Mouse (Mus musculus): ENCODE results near the gene Arsb.
A peak's percentile ranks its signal among the peaks of the same experiment; 100 is the strongest.

The Arsb gene

GRCm38 (mm10) chr13:93895430-93895829 is 124.0 kb downstream of the Arsb start:
- no peak for DNase-seq

DNA sequence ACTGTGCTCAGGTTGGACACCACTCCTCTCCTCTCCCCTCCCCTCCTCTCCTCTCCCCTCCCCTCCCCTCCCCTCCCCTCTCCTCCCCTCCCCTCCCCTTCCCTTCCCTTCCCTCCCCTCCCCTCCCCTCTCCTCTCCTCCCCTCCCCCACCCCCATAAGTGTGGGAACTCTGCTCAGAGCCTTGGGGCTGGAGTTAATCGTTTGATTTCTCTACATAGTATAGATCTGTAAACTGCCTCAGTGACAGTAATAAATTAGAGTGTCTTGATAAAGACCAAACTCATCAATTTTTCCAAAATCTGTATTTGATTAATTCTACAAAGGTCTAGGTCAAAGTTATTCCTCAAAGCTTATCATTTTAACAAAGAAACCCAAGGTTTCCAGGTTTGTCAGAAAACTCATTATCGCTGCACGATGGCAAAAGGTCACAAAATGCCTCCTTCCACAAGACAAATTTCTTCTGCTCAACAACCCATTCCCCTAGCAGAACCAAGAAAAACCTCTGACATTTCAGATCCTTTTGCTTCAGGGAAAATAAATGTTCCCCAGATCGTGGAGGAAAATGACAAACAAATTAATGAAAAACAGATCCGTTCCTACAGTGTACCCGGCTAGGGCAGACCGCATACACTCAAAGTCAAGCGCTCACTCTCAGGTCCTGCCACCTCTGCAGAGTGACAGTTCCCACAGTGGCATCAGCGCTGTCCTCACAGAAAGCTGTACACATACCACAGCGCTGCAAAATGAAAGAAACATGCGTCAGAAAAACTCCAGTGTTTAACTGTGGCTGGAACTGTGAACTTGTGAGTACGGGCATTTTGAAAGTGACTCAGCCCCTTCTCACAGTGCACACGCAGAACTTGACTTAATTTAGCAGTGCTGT is 126.8 kb downstream of the Arsb start:
- DNase-seq: no peak

DNA sequence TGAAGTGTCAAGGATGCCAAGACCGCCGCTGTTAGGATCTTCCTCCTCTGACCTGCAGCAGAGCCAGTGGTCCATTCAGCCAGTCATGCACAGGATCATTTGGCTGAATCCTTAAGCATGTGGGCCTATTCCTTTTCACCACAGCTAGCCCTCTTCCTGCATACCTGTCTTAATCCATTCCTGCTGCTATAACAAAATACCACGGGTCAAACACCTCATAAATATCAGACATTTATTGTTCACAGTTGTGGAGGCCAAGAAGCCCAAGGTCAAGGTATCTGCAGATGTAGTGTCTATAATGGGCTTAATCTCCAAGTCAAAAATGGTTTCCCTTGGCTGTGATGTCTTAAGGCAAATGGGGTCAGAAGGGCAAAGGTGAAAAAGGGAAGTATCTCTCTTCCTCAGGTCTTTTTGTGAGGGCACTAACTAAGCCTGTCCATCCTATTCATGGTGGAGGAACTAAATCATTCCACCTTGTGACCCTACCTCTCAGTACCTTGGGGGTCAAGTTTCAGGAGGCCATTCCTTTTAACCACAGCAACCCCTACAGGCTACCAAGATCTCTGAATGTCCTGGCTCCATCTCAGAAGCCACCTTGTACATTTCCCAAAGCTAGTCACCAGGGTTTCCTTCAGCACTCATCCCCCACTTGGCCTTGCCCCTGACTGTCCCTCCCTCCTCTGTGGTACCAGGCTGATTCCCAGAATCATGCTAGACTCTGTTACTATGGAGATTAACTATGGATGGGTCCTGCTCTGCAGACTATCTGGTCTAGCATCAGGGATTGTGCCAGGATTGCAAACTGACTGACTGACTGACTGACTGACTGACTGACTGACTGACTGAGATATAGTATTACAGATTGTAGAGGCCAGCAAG is 128.2 kb downstream of the Arsb start:
- no peak for DNase-seq

GRCm38 (mm10) chr13:93900934-93901626 is 129.7 kb downstream of the Arsb start:
- no peak for DNase-seq

DNA sequence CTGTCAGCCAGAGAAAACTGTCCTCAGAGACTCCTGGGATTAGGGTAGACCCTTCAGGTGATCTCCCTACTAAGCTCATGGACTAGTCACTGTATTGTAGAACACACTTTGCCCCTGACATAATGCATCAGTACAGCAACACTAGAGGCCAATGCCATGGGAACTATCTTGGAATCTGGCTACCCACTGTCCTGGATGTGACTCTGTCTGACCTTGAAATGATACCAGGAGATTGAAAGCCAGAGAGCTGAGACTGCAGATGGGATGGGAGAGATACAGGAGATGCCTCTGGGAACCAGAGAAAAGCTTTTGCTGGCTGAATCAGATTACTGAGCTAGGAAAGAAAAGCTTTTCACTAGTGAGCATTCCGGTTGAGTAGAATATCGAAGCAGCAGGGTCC is 130.7 kb downstream of the Arsb start:
- DNase-seq: no peak

DNA sequence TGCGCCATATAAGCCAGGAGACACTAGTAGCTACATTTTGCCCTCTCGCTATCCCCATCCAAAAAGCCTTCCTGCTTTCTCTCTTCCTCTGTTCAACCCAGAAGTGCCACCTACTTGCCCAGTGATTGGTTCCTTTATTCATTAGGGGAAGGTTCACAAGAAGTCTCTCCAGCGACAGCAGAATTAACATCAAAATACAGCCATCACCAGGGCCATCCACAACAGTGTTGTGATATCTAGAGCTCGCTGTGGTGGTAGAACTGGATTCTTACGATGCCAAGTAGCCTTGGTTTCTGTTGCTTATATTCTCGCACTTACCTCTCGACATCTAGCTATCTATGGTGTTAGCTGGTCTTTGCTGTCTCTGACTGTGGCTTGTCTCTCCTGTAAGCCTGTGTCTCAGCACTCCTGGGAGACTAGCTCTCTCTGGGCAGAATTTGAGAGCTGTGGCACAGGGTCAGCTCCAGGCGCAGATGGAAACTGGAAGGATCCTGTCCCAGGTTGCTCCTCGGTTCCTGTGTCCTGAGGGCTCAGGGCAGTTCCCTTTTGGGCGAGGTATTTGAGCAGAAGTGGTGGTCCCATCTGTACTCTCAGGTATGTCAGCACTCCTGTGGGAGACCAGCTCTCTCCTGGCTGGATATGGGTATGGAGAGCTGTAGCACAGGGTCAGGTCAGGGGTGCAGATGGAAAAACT is 135.3 kb downstream of the Arsb start:
- no peak for DNase-seq

DNA sequence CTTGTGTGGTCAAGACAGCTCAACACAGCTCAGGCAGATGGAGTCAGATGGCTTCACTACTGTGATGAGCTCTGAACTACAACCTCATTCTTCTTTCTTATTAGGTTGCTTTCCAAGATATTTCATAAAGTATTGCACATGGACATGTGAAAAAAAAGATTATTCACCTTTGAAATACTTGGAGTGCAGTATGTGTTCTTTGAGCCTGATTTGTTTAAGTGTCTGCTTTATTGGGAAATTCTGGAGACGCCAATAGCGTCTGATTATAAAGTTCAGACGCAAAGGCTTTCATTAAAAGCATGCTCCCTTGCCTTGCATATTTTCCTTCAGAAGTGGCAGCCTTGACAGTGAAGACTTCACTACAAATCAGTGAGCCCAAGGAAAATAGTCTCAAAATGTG is 136.5 kb downstream of the Arsb start:
- DNase-seq: no peak

DNA sequence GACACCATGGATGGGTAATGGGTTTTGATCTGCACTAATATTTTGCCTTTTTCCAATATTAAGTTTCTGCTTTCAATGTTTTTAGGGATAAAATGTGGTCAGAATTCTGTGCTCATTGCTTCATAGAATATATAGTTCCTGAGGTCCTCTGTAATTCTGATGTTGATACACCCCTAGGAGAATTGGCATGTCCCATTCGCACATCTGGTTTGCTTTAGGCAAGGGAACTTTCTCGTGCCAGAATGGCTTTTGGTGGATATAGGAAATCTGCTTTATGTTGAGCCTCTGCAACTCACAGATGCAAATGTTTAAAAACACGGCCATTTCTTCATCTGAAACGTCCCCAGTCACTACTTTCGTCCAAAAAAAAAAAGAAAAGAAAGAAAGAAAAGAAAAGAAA is 138.4 kb downstream of the Arsb start:
- DNase-seq: no peak

DNA sequence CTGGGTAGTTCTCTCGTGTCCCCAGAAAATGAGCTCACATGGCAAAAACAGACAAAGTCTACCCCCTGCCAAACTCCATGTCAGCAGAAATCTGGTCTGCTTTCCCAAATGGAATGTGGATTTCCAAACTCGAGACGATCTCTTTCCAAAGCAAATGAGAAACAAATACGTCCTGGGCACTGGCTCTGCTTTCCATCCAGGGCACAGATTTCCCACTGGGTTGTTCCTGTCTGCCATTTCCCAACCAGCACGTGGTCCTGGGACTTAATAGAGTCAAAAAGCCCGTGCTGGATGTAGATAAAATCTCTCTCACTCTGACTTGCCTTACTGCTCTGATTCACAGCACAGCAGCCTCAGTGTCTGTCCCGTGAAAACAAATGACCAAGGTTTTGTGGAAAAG is 139.6 kb downstream of the Arsb start:
- DNase-seq: peak; percentile 34 to 41

DNA sequence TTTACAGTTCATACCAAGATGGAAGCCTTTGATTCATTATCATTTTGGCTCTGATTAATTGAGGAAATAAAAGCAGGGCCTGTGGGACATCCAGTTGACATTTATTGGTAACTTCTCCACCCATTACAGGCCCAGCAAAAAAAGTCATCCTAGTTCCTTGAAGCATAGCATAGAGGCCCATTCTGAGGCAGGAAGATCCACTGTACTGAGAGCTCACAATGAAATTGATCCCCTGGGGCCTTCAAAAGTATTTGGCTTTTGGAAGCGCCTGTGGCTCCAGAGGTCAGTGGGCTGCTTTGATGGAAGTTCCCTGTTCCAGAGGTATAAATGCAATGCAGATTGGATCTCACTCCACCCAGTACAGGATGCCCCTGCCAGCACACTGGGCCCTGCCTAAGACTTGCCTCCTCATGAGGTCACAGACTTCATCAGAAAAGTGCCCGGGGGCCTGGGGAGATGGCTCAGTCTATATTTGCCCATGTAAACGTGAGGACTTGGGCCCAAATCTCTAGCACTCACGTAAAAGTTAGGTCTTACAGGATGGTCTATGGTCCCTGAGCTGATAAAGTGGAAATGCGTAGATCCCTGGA is 141.0 kb downstream of the Arsb start:
- no peak for DNase-seq

GRCm38 (mm10) chr13:93914206-93914605 is 142.8 kb downstream of the Arsb start:
- no peak for DNase-seq

- DNase-seq: no peak
Observed at GRCm38 (mm10) chr13:93915641-93916570, 144.5 kb downstream of the Arsb start.

DNA sequence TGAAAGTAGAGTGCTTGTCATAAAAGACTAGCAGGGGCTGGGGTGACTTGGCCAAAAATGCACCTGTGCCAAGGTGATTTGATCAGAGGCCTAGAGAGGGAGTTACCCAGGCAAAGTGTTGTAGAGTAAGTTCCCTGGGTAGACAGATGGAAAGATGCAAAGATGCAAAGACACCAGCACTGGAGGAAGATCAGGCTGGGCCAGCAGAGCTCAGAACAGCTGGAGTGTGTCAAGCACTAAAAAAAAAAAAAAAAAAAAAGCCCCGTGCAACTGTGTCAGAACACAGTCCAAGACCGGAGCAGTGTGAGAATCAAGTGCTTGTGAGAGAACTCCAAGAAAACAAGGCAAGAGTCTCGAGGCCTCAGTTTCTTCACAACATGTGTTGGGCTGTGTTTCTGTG is 148.1 kb downstream of the Arsb start:
- DNase-seq: no peak

- DNase-seq: no peak
Observed at GRCm38 (mm10) chr13:93920080-93920785, 148.8 kb downstream of the Arsb start.

- DNase-seq: no peak
Observed at GRCm38 (mm10) chr13:93920786-93921300, 149.4 kb downstream of the Arsb start.

DNA sequence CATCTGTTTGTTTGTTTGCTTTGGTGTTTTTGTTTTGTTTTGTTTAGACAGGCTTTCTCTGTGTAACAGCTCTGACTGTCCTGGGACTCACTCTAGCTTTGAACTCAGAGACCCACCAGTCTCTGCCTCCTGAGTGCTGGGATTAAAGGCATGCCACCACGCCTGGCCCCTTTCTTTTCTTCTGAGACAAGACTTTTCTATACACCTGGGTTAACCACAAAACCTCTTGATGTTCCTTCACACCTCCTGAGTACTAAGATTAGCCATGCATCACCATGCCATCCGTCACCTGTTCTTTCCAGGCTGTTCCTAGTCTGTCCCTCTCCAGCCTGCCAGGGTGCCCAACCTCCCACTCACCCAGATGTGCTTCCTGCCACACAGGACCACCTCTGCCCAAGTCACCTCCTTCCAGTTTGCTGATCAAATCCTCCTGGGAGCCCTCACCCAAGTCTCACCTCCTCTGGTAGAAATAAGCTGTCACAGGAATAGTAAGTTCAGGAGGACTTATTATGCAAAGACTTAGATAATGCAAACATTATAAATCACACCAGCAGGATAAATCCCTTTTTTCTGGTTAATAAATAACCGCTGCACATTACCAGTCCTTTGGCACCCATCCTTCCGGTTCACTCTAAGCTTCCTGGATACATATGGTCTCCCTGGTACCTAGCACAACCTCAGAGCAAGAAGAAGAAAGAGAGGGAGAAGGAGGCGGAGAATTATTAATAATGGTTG is 150.6 kb downstream of the Arsb start:
- DNase-seq: no peak

DNA sequence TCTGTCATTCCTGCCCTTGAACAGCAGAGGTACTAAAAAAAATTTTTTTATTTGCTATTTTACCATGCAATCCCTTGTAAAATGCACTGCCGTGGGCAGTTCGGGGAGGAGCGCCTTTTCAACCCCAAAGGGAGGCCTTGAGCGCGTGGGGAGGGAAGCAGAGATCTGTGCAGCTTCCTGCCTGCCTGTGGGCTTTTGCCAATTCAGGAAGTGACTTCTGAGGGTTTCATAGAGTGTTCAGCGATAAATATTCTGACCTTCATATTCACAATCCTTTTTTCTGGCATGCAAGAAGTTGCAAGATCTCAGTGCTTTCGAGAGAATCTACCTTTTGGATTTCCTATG is 151.1 kb downstream of the Arsb start:
- no peak for DNase-seq

DNA sequence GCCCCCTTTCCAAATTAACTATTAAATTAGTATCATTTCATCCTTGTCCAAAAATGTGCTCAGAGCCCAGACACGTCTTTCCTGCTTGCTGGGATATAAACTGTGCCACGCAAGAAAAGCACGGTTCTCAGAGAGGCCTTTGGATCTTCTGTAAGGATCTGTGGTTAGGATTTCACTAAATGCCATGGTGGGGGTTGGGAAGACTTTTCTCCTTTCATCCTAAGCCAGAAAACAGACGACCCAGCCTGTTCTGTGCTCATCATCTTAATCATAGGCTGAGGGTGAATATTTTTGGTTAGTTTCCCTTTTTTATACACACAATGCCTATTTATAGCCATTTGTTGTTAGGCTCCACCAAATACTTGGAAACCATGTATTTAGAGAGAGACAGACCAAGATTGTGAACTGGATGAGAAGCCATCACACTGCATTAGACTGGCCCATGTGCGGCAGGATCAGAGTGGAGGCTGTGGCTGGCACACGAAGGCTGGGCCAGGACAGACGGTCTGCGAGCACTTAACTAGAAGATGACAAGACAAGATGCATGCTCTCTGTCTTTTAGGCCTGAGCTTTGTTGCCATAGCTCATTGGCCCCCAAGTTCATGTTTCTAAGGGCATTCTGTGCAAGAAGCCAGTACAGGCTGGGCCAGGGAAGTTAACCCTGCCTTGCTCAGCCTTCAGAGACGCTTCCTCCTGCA is 153.5 kb downstream of the Arsb start:
- DNase-seq: no peak
